Mouse (Mus musculus): ENCODE data around the gene Otog. TPM values are rescaled to one million over a fixed set of nuclear protein-coding genes. Genes with fewer than 3 reads are reported as not detected.

Otog gene
- 0.09 TPM in 1 of 2 replicates, not detected in the other for polyA plus RNA-seq (2015; fragmentation: Nextera tagmentation; extraction: Ambion mirVana)

DNA sequence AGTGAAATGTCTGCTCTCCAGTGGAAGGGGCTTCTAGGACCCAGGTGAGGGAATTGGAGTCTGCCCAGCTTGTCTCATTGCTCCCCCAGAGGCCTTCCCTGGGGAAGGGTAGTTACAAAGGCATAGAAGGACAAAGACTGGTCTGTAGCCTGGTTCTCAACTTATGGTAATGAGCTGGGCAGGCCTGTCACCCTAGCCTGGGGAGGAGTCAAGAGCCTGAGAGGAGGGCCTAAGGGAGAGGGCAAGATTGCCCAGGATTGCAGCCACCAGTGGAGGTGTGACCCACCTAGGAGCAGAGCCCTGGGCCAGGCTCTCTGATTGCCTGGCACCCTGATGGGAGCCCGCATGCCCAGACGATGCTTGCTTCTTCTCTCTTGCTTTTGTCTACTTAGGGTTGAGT is at the start of gene Otog:
Gene Otog (plus strand): TSS at position 292 of the 400 bp plus-strand sequence.
- Histone ChIP-seq H3K36me3 (no peaks in the 10 kb centered on the region), H3K9ac (replicated peaks) (no peak within 1 kb of the TSS), H3K27ac (replicated peaks) (no peak within 1 kb of the TSS), H3K9me3 (replicated peaks) (no peaks in the 10 kb centered on the region), H3K4me3 (replicated peaks) (no peak within 1 kb of the TSS), H3K4me1 (peaks cover 18% of the 10 kb centered on the region), H3K27me3 (replicated peaks) (no peaks in the 10 kb centered on the region), H3K4me2 (no peak within 1 kb of the TSS)
- no peak for ATAC-seq (ENCODE audit: low FRiP score)
- WGBS, result 16% methylated on average over 2 of the region's 2 CpGs

- Histone ChIP-seq H3K4me1 (no peaks in the 10 kb centered on the region), H3K9ac (replicated peaks) (no peak overlapping the region), H3K27ac (replicated peaks) (no peak overlapping the region), H3K4me3 (replicated peaks) (no peak overlapping the region), H3K27me3 (replicated peaks) (no peaks in the 10 kb centered on the region), H3K36me3 (no peaks in the 10 kb centered on the region), H3K9me3 (replicated peaks) (no peaks in the 10 kb centered on the region), H3K4me2 (no peak overlapping the region)
- 82% methylated on average over 5 of the region's 5 CpGs for WGBS
- ATAC-seq (ENCODE audit: low FRiP score), result no peak
Measured at GRCm38 (mm10) chr7:46195356-46195755, 45.4 kb upstream of the Otog start.

GRCm38 (mm10) chr7:46200021-46200420 is 40.8 kb upstream of the Otog start:
- Histone ChIP-seq H3K4me1 (0 out of 2 replicates have a peak, but pooled peaks cover 4% of the 10 kb centered on the region), H3K27ac (replicated peaks) (no peak overlapping the region), H3K27me3 (replicated peaks) (0 out of 2 replicates have a peak, but pooled peaks cover 2% of the 10 kb centered on the region), H3K4me2 (no peak overlapping the region), H3K9me3 (replicated peaks) (no peaks in the 10 kb centered on the region), H3K36me3 (no peaks in the 10 kb centered on the region), H3K4me3 (replicated peaks) (no peak overlapping the region), H3K9ac (replicated peaks) (no peak overlapping the region)
- no peak for ATAC-seq (ENCODE audit: low FRiP score)
- WGBS, result 77% methylated on average over 6 of the region's 6 CpGs

DNA sequence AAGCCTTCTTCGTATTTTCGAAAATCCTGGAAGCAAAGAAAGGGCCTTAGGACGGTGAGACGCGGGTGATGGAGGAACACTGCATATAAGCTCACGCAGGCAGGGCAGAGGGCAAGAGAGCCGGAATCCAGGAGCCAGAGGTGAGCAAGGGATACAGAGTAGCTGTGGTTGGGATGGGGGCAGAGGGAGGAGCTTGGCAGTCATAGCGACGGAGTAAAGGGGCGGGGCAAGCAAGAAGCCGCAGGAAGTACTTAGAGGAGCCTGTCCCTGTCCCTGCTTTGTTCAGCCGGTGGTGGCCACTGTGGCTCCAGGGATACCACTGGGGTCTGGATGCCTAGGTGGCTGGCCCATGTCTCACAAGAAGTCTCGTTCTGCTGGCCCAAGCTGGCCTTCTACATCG is 39.1 kb upstream of the Otog start:
- Histone ChIP-seq H3K36me3 (no peaks in the 10 kb centered on the region), H3K4me1 (0 out of 2 replicates have a peak, but pooled peaks cover 4% of the 10 kb centered on the region), H3K27ac (replicated peaks) (no peak overlapping the region), H3K9me3 (replicated peaks) (no peaks in the 10 kb centered on the region), H3K27me3 (replicated peaks) (0 out of 2 replicates have a peak, but pooled peaks cover 2% of the 10 kb centered on the region), H3K4me3 (replicated peaks) (no peak overlapping the region), H3K4me2 (0 out of 2 replicates have a peak overlapping the region, but pooled peaks have one; percentile 15), H3K9ac (replicated peaks) (no peak overlapping the region)
- 21% methylated on average over 14 of the region's 14 CpGs for WGBS
- ATAC-seq (ENCODE audit: low FRiP score), result no peak

DNA sequence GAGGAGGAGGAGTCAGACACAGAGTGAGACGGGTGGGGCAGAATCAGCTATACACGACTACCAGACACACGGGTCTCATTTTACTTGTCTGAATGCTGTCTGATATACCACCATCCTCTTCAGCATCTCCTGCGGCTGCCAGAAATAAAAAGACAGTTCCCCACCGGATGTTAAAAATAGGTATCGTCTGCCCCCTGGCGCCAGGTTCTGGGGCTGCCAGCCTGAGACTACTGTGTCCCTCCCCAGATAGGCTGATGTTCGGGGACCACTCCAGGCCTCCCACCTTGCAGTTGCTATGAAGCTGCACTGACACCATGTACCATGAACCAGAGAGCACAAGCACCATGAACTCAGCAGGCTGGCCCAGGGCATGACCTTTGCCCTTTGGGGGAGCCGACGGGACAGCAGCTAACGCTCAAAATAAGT is 36.7 kb upstream of the Otog start:
- Histone ChIP-seq H3K9ac (replicated peaks) (no peak overlapping the region), H3K27ac (replicated peaks) (no peak overlapping the region), H3K4me1 (0 out of 2 replicates have a peak, but pooled peaks cover 4% of the 10 kb centered on the region), H3K36me3 (no peaks in the 10 kb centered on the region), H3K27me3 (replicated peaks) (0 out of 2 replicates have a peak, but pooled peaks cover 2% of the 10 kb centered on the region), H3K4me3 (replicated peaks) (no peak overlapping the region), H3K9me3 (replicated peaks) (no peaks in the 10 kb centered on the region), H3K4me2 (no peak overlapping the region)
- WGBS, result 46% methylated on average over 11 of the region's 11 CpGs
- ATAC-seq (ENCODE audit: low FRiP score), result no peak

DNA sequence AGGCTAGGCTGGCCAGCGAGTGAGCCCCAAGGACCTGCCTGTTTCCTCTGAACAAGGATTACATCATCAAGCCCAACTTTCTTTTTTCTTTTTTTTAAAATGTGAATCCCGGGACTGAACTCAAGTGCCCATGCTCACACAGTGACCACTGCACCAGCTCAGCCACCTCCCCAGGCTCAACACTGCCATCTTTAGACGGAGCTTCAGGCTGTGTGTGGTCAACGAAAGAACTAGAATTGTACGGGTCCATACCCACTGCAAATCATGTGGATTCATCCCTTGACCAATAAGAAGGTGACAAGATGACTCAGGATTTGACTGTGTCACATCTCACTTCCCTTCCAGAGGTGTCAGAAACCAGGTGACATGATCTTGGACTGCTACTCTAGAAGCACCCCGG is 36.0 kb upstream of the Otog start:
- Histone ChIP-seq H3K9me3 (replicated peaks) (no peaks in the 10 kb centered on the region), H3K27me3 (replicated peaks) (0 out of 2 replicates have a peak, but pooled peaks cover 2% of the 10 kb centered on the region), H3K27ac (replicated peaks) (no peak overlapping the region), H3K4me1 (0 out of 2 replicates have a peak, but pooled peaks cover 4% of the 10 kb centered on the region), H3K4me2 (no peak overlapping the region), H3K36me3 (no peaks in the 10 kb centered on the region), H3K4me3 (replicated peaks) (no peak overlapping the region), H3K9ac (replicated peaks) (no peak overlapping the region)
- WGBS, result 82% methylated on average over 6 of the region's 6 CpGs
- ATAC-seq (ENCODE audit: low FRiP score), result no peak

DNA sequence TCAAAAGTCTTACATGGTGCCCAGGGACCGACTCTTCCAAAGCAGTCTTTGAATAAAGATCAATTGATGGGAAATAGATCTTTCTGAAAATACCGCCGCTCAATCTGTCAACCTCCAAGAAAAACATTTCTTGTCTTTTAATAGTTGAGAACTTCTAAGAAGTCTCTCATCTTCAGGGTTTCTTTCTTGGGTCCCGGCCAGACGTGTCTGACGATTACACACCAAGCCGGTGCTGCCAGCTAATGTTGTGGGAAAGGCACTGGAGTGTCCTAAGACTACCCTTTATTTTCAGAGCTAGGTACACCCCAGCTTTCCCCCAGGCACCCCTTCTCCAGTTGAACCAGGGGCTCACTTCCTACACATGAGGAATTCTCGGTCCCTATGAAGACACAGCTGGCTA is 32.7 kb upstream of the Otog start:
- no peaks in the 10 kb centered on the region for H3K4me1 ChIP-seq
- no peak for ATAC-seq (ENCODE audit: low FRiP score)
- no peaks in the 10 kb centered on the region for H3K9me3 ChIP-seq (replicated peaks)
- 93% methylated on average over 8 of the region's 8 CpGs for WGBS
- H3K27ac ChIP-seq (replicated peaks), result no peak overlapping the region
- H3K4me2 ChIP-seq, result no peak overlapping the region
- no peaks in the 10 kb centered on the region for H3K36me3 ChIP-seq
- H3K4me3 ChIP-seq (replicated peaks), result no peak overlapping the region
- H3K9ac ChIP-seq (replicated peaks), result no peak overlapping the region
- H3K27me3 ChIP-seq (replicated peaks), result 0 out of 2 replicates have a peak, but pooled peaks cover 2% of the 10 kb centered on the region

- Histone ChIP-seq H3K9ac (replicated peaks) (no peak overlapping the region), H3K27me3 (replicated peaks) (no peaks in the 10 kb centered on the region), H3K4me3 (replicated peaks) (no peak overlapping the region), H3K4me1 (no peaks in the 10 kb centered on the region), H3K4me2 (no peak overlapping the region), H3K36me3 (no peaks in the 10 kb centered on the region), H3K9me3 (replicated peaks) (no peaks in the 10 kb centered on the region), H3K27ac (replicated peaks) (no peak overlapping the region)
- WGBS, result 92% methylated on average over 6 of the region's 6 CpGs
- no peak for ATAC-seq (ENCODE audit: low FRiP score)
Measured at GRCm38 (mm10) chr7:46210276-46210675, 30.5 kb upstream of the Otog start.

GRCm38 (mm10) chr7:46216481-46216880 is 24.3 kb upstream of the Otog start:
- Histone ChIP-seq H3K9ac (replicated peaks) (no peak overlapping the region), H3K4me2 (no peak overlapping the region), H3K4me1 (peaks cover 8% of the 10 kb centered on the region; the same call in 1 of the 2 replicates), H3K9me3 (replicated peaks) (no peaks in the 10 kb centered on the region), H3K27me3 (replicated peaks) (0 out of 2 replicates have a peak, but pooled peaks cover 4% of the 10 kb centered on the region), H3K27ac (replicated peaks) (no peak overlapping the region), H3K4me3 (replicated peaks) (no peak overlapping the region), H3K36me3 (no peaks in the 10 kb centered on the region)
- ATAC-seq (ENCODE audit: low FRiP score), result no peak
- WGBS, result 55% methylated on average over 2 of the region's 2 CpGs

DNA sequence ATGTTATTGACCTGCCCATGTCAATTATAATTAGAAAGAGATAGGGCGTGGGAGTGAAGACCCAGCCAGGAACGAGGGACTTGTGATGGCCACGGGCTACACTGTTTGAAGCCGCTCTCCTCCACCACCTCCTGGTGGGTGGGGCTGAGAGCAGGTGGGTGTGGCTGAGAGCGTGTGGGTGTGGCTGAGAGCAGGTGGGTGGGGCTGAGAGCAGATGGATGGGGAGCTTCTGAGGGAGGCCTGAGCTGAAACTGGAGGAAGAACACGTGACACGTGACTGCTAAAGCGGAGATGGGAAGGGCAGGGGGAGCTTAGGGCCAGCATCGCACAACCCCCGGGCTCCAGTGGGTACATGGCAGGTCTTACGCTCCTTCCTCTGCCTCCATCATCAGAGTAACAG is 22.4 kb upstream of the Otog start:
- Histone ChIP-seq H3K27ac (replicated peaks) (no peak overlapping the region), H3K4me1 (peaks cover 8% of the 10 kb centered on the region; the same call in 1 of the 2 replicates), H3K27me3 (replicated peaks) (0 out of 2 replicates have a peak, but pooled peaks cover 4% of the 10 kb centered on the region), H3K4me2 (no peak overlapping the region), H3K36me3 (no peaks in the 10 kb centered on the region), H3K4me3 (replicated peaks) (no peak overlapping the region), H3K9ac (replicated peaks) (no peak overlapping the region), H3K9me3 (replicated peaks) (no peaks in the 10 kb centered on the region)
- peak; percentile 58 for ATAC-seq (ENCODE audit: low FRiP score)
- 11% methylated on average over 11 of the region's 11 CpGs for WGBS

GRCm38 (mm10) chr7:46220591-46221129 is 20.1 kb upstream of the Otog start:
- peaks cover 8% of the 10 kb centered on the region; the same call in 1 of the 2 replicates for H3K4me1 ChIP-seq
- no peaks in the 10 kb centered on the region for H3K36me3 ChIP-seq
- no peaks in the 10 kb centered on the region for H3K9me3 ChIP-seq (replicated peaks)
- H3K4me3 ChIP-seq (replicated peaks), result no peak overlapping the region
- H3K4me2 ChIP-seq, result no peak overlapping the region
- WGBS, result 74% methylated on average over 8 of the region's 8 CpGs
- no peak overlapping the region for H3K27ac ChIP-seq (replicated peaks)
- 0 out of 2 replicates have a peak, but pooled peaks cover 4% of the 10 kb centered on the region for H3K27me3 ChIP-seq (replicated peaks)
- ATAC-seq (ENCODE audit: low FRiP score), result no peak
- H3K9ac ChIP-seq (replicated peaks), result no peak overlapping the region

GRCm38 (mm10) chr7:46226253-46226652 is 14.5 kb upstream of the Otog start:
- Histone ChIP-seq H3K36me3 (no peaks in the 10 kb centered on the region), H3K4me1 (no peaks in the 10 kb centered on the region), H3K27ac (replicated peaks) (no peak overlapping the region), H3K9ac (replicated peaks) (no peak overlapping the region), H3K4me2 (no peak overlapping the region), H3K4me3 (replicated peaks) (no peak overlapping the region), H3K27me3 (replicated peaks) (no peaks in the 10 kb centered on the region), H3K9me3 (replicated peaks) (no peaks in the 10 kb centered on the region)
- no peak for ATAC-seq (ENCODE audit: low FRiP score)
- WGBS, result 30% methylated on average over 7 of the region's 7 CpGs

Data from neural tube, embryonic 15.5 days (tissue).